Mouse (Mus musculus) inflammation-experienced regulatory T-cells, adult 16 weeks (primary cell): Measurements from ENCODE around the gene Olfr1128. TPM values are rescaled to one million over a fixed set of nuclear protein-coding genes. Genes with fewer than 3 reads are reported as not detected.

Experiments
- polyA plus RNA-seq: library from polyadenylated mRNA; unstranded; fragments of 100-300 nt; shearing (Covaris generic); gene quantifications from one replicate; pipeline ENCODE4 v1.2.1, GENCODE M21; 2017

Gene Olfr1128
- polyA plus RNA-seq, result not detected

DNA sequence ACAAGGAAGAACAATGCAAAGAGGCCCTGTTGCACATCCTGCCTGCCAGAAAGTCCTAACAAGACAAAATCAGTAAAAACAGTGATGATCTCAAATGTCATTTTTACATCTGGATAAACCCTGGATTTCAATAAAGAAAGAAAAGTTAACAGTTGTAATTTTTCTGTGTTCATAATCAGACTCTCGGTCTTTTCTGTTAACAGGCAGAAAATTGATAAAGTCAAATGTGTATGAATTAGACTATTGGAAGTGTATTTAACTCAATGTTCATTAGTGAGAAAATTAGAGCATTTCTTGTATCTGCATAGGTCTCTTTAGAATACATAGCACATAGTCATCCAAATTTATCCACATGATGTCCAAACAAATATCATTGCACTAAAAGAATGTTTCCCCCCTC, at the start of gene Olfr1128:
TSS of gene Olfr1128 (minus strand) at position 101 of the 400 bp plus-strand sequence.

DNA sequence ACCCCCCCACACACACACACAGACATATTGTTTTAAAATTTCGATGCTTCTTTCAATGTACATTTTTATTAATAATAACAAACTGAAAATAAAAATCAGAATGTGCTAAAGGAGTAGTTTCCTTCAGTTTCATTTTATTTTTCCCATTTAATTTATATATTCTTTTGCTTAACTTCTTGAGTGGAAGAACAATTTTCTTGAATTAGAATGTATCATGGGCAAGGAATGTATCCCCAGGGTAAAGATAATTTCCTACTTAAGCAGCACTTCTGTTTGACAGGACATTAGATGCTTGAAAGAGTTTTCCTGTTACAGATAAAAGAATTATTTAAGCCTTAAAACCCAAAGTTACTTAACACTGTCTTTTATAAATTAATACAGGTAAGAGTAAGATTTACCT, 28.3 kb upstream of the Olfr1128 start, which contains the start of gene Olfr1129:
TSS of gene Olfr1129 (plus strand) at position 301 of the 400 bp plus-strand sequence.

GRCm38 (mm10) chr2:87531496-87531895, 13.8 kb downstream of the Olfr1128 start, which contains the start of gene Olfr153:
Gene Olfr153, plus strand, starts transcription at chr2:87531796.

GRCm38 (mm10) chr2:87506265-87506664, 39.1 kb downstream of the Olfr1128 start, which contains the start of gene Pramel6:
Gene Pramel6, plus strand, starts transcription at chr2:87506565.

GRCm38 (mm10) chr2:87496993-87497392, 48.3 kb downstream of the Olfr1128 start, which contains the start of gene Pramel7:
Gene Pramel7, minus strand, starts transcription at chr2:87497093.

Other genes starting within 250 kb of the Olfr1128 start
- gene Olfr1118, start 238.0 kb downstream of the Olfr1128 start, polyA plus RNA-seq, result not detected
- not detected for gene Olfr1120, start 190.7 kb downstream of the Olfr1128 start, polyA plus RNA-seq
- gene Olfr1121, start 175.6 kb downstream of the Olfr1128 start, polyA plus RNA-seq, result not detected
- not detected for gene Olfr1122, start 159.7 kb downstream of the Olfr1128 start, polyA plus RNA-seq
- not detected for gene Olfr1123, start 128.9 kb downstream of the Olfr1128 start, polyA plus RNA-seq
- gene Olfr1124, start 115.3 kb downstream of the Olfr1128 start, polyA plus RNA-seq, result not detected
- gene Olfr1126, start 91.6 kb downstream of the Olfr1128 start, polyA plus RNA-seq, result not detected
- not detected for gene Pramel7, start 48.4 kb downstream of the Olfr1128 start, polyA plus RNA-seq
- gene Pramel6, start 39.0 kb downstream of the Olfr1128 start, polyA plus RNA-seq, result not detected
- not detected for gene Olfr153, start 13.7 kb downstream of the Olfr1128 start, polyA plus RNA-seq
- gene Olfr1129, start 28.4 kb upstream of the Olfr1128 start, polyA plus RNA-seq, result not detected
- gene Olfr1130, start 60.7 kb upstream of the Olfr1128 start, polyA plus RNA-seq, result not detected
- gene Olfr1131, start 81.6 kb upstream of the Olfr1128 start, polyA plus RNA-seq, result not detected
- not detected for gene Olfr1132, start 92.0 kb upstream of the Olfr1128 start, polyA plus RNA-seq
- gene Olfr1133, start 101.8 kb upstream of the Olfr1128 start, polyA plus RNA-seq, result not detected
- not detected for gene Olfr1134, start 112.9 kb upstream of the Olfr1128 start, polyA plus RNA-seq
- gene Olfr1135, start 128.1 kb upstream of the Olfr1128 start, polyA plus RNA-seq, result not detected
- not detected for gene Olfr1136, start 148.4 kb upstream of the Olfr1128 start, polyA plus RNA-seq
- not detected for gene Olfr1137, start 167.6 kb upstream of the Olfr1128 start, polyA plus RNA-seq
- not detected for gene Olfr1138, start 194.4 kb upstream of the Olfr1128 start, polyA plus RNA-seq
- gene Olfr1140, start 198.2 kb upstream of the Olfr1128 start, polyA plus RNA-seq, result not detected
- not detected for gene Olfr1141, start 208.4 kb upstream of the Olfr1128 start, polyA plus RNA-seq
- not detected for gene Olfr152, start 233.9 kb upstream of the Olfr1128 start, polyA plus RNA-seq